Comparison of ENCODE assay signal across 8 mouse cellular contexts in genomic region chr8:95020293-95020777, GRCm38 (mm10). TPM values are rescaled to one million over a fixed set of nuclear protein-coding genes. Genes with fewer than 3 reads are reported as not detected.
A peak's percentile ranks its signal among the peaks of the same experiment; 100 is the strongest.
DNase-seq lines count a peak whose midpoint lies in the region; ATAC-seq lines count a peak whose summit lies in the region.

No protein-coding gene starts in this region.

- intact Hi-C loops in heart, postnatal 25 days (cut with DNase I): loop anchor here (5.0 kb wide), 1 partner anchor 57 kb away; no protein-coding TSS in a partner anchor

- DNase-seq in heart, adult 11 months: peak; percentile 96
- no peak for DNase-seq in heart, postnatal 25 days (ENCODE audit: low spot score)
- DNase-seq in liver, embryonic 13.5 days: no peak
- DNase-seq in Muller cell, postnatal 12 days (ENCODE audit: inconsistent ontology term): no peak
- DNase-seq in layer of hippocampus, adult 9-11 months: no peak
- no peak for DNase-seq in cerebellum, postnatal 25 days

- H3K9me3 ChIP-seq in heart, embryonic 11.5 days (replicated peaks; ENCODE audit: control insufficient read depth, low read length): no peaks in the 10 kb centered on the region
- no peaks in the 10 kb centered on the region for H3K9me3 ChIP-seq in liver, embryonic 13.5 days (replicated peaks)
- peaks cover under 1% of the 10 kb centered on the region; the same call in 1 of the 2 replicates for H3K9me3 ChIP-seq in stomach, embryonic 16.5 days (replicated peaks; ENCODE audit: control insufficient read depth, low read length)

- peak overlapping the region; percentile 46 for H3K4me2 ChIP-seq in heart, embryonic 11.5 days
- H3K4me2 ChIP-seq in liver, embryonic 13.5 days: peak overlapping the region; percentile 36
- 0 out of 2 replicates have a peak overlapping the region, but pooled peaks have one; percentile 31 for H3K4me2 ChIP-seq in stomach, embryonic 16.5 days (ENCODE audit: low read depth, low read length)

- peak; percentile 57; the same call in 1 of the 2 replicates for ATAC-seq in heart, embryonic 11.5 days (replicated peaks; ENCODE audit: insufficient number of reproducible peaks, low FRiP score, low TSS enrichment)
- ATAC-seq in liver, embryonic 13.5 days (ENCODE audit: low read depth): peak; percentile 64
- ATAC-seq in stomach, embryonic 16.5 days (ENCODE audit: insufficient read depth, low FRiP score): no peak

- H3K27me3 ChIP-seq in heart, embryonic 11.5 days (ENCODE audit: control insufficient read depth, insufficient read depth, low read length): no peaks in the 10 kb centered on the region
- H3K27me3 ChIP-seq in liver, embryonic 13.5 days: no peaks in the 10 kb centered on the region
- no peaks in the 10 kb centered on the region for H3K27me3 ChIP-seq in stomach, embryonic 16.5 days (ENCODE audit: control insufficient read depth, insufficient read depth, low read length)

- peak overlapping the region; percentile 43; the same call in 1 of the 2 replicates for H3K9ac ChIP-seq in heart, embryonic 11.5 days (ENCODE audit: low read depth, low read length)
- H3K9ac ChIP-seq in liver, embryonic 13.5 days: no peak overlapping the region
- H3K9ac ChIP-seq in stomach, embryonic 16.5 days (ENCODE audit: low read length): no peak overlapping the region

- no peaks in the 10 kb centered on the region; the same call in 1 of the 2 replicates for H3K4me1 ChIP-seq in heart, embryonic 11.5 days (ENCODE audit: control insufficient read depth, insufficient read depth, low read length)
- peaks cover 29% of the 10 kb centered on the region for H3K4me1 ChIP-seq in liver, embryonic 13.5 days (replicated peaks)
- H3K4me1 ChIP-seq in stomach, embryonic 16.5 days (ENCODE audit: control insufficient read depth, insufficient read depth, low read length): no peaks in the 10 kb centered on the region

- WGBS in heart, embryonic 11.5 days (ENCODE audit: insufficient replicate concordance): 34% methylated on average over 12 of the region's 12 CpGs
- 7% methylated on average over 12 of the region's 12 CpGs for WGBS in liver, embryonic 13.5 days (ENCODE audit: insufficient replicate concordance)
- 59% methylated on average over 12 of the region's 12 CpGs for WGBS in stomach, embryonic 16.5 days

- H3K27ac ChIP-seq in heart, embryonic 11.5 days (ENCODE audit: low read depth, low read length): peak overlapping the region; percentile 62; the same call in 1 of the 2 replicates
- peak overlapping the region; percentile 75 for H3K27ac ChIP-seq in liver, embryonic 13.5 days
- H3K27ac ChIP-seq in stomach, embryonic 16.5 days (ENCODE audit: low read length): no peak overlapping the region; the same call in 1 of the 2 replicates

- H3K4me3 ChIP-seq in heart, embryonic 11.5 days (ENCODE audit: low read depth, low read length): no peak overlapping the region
- H3K4me3 ChIP-seq in liver, embryonic 13.5 days (replicated peaks): 0 out of 2 replicates have a peak overlapping the region, but pooled peaks have one; percentile 9
- H3K4me3 ChIP-seq in stomach, embryonic 16.5 days (replicated peaks; ENCODE audit: low read length): no peak overlapping the region

- H3K36me3 ChIP-seq in heart, embryonic 11.5 days (ENCODE audit: control insufficient read depth, insufficient read depth, low read length): no peaks in the 10 kb centered on the region
- H3K36me3 ChIP-seq in liver, embryonic 13.5 days: peaks cover 6% of the 10 kb centered on the region; the same call in 1 of the 2 replicates
- H3K36me3 ChIP-seq in stomach, embryonic 16.5 days (ENCODE audit: control insufficient read depth, insufficient read depth, low read length): no peaks in the 10 kb centered on the region

RNA-seq across cellular contexts. Expression of gene Adgrg3, which starts 2.8 kb away (rescaled TPM):
- total RNA-seq in heart, postnatal 25 days (2021): 1 to 10 TPM in 1 of 2 experiments, under 1 TPM in 1; 0.70 to 1.3 TPM
- polyA plus RNA-seq in heart, embryonic 11.5 days (2014; fragmentation: Nextera tagmentation; extraction: Ambion mirVana): 2.0 and 4.5 TPM in 2 replicates
- 5.5 and 6.0 TPM in 2 replicates for polyA plus RNA-seq in liver, embryonic 13.5 days (2015; fragmentation: Nextera tagmentation; extraction: Ambion mirVana)
- polyA plus RNA-seq in stomach, embryonic 16.5 days (2015; fragmentation: Nextera tagmentation; extraction: Ambion mirVana): 3.2 and 3.7 TPM in 2 replicates

RNA-seq across cellular contexts. Expression of gene Drc7, which starts 34.6 kb away (rescaled TPM):
- not detected for total RNA-seq in heart, postnatal 25 days (2021)
- not detected in 2 replicates for polyA plus RNA-seq in heart, embryonic 11.5 days (2014; fragmentation: Nextera tagmentation; extraction: Ambion mirVana)
- 0.19 and 0.21 TPM in 2 replicates for polyA plus RNA-seq in liver, embryonic 13.5 days (2015; fragmentation: Nextera tagmentation; extraction: Ambion mirVana)
- 0.14 TPM in 1 of 2 replicates, not detected in the other for polyA plus RNA-seq in stomach, embryonic 16.5 days (2015; fragmentation: Nextera tagmentation; extraction: Ambion mirVana)

RNA-seq across cellular contexts. Expression of gene Adgrg1, which starts 45.8 kb away (rescaled TPM):
- 10 to 100 TPM; 38.6 to 48.7 TPM for total RNA-seq in heart, postnatal 25 days (2021)
- polyA plus RNA-seq in heart, embryonic 11.5 days (2014; fragmentation: Nextera tagmentation; extraction: Ambion mirVana): 6.4 and 7.5 TPM in 2 replicates
- 42.7 and 55.6 TPM in 2 replicates for polyA plus RNA-seq in liver, embryonic 13.5 days (2015; fragmentation: Nextera tagmentation; extraction: Ambion mirVana)
- 51.1 and 65.2 TPM in 2 replicates for polyA plus RNA-seq in stomach, embryonic 16.5 days (2015; fragmentation: Nextera tagmentation; extraction: Ambion mirVana)
